Mouse (Mus musculus): ENCODE results near the gene Gtf2h3. TPM values are rescaled to one million over a fixed set of nuclear protein-coding genes. Genes with fewer than 3 reads are reported as not detected.

Gtf2h3 gene
- polyA plus RNA-seq, 1 experiment from 2014 or later = 24.9 TPM

GRCm38 (mm10) chr5:124636139-124636538, 57.2 kb downstream of the Gtf2h3 start:
- DNase-seq (ENCODE audit: low spot score) (no peak), ATAC-seq (ENCODE audit: low FRiP score, low TSS enrichment) (no peak)
- H3K27ac ChIP-seq (replicated peaks) = no peak overlapping the region
- H3K9ac ChIP-seq (ENCODE audit: low read length) = no peak overlapping the region
- no peaks in the 10 kb centered on the region for H3K4me1 ChIP-seq (replicated peaks; ENCODE audit: control insufficient read depth, insufficient read depth)
- H3K27me3 ChIP-seq (ENCODE audit: control insufficient read depth, insufficient read depth, low read length) = no peaks in the 10 kb centered on the region
- no peak overlapping the region for H3K4me3 ChIP-seq (ENCODE audit: low read depth, low read length)
- peaks cover 35% of the 10 kb centered on the region for H3K36me3 ChIP-seq (ENCODE audit: control insufficient read depth, insufficient read depth, low read length)
- H3K4me2 ChIP-seq (replicated peaks; ENCODE audit: low read depth) = no peak overlapping the region
- TF ChIP-seq EP300 (optimal IDR thresholded peaks at IDR 0.05) (no peak), CTCF (IDR thresholded peaks at IDR 0.05; ENCODE audit: low read depth) (no peak)
- WGBS = 97% methylated on average over 3 of the region's 3 CpGs
- H3K9me3 ChIP-seq (ENCODE audit: control insufficient read depth, low read length) = no peaks in the 10 kb centered on the region

GRCm38 (mm10) chr5:124636694-124637093, 57.8 kb downstream of the Gtf2h3 start:
- peaks cover 39% of the 10 kb centered on the region for H3K36me3 ChIP-seq (ENCODE audit: control insufficient read depth, insufficient read depth, low read length)
- ATAC-seq (ENCODE audit: low FRiP score, low TSS enrichment) = no peak

GRCm38 (mm10) chr5:124637300-124637699, 58.4 kb downstream of the Gtf2h3 start:
- DNase-seq (ENCODE audit: low spot score) = no peak
- 82% methylated on average over 11 of the region's 11 CpGs for WGBS
- no peak for ATAC-seq (ENCODE audit: low FRiP score, low TSS enrichment)

More at GRCm38 (mm10) chr5:124636694-124637093, 57.8 kb downstream of the Gtf2h3 start:
- TF ChIP-seq CTCF (IDR thresholded peaks at IDR 0.05; ENCODE audit: low read depth) (no peak), EP300 (optimal IDR thresholded peaks at IDR 0.05) (no peak)
- Histone ChIP-seq H3K27ac (replicated peaks) (no peak overlapping the region), H3K9ac (ENCODE audit: low read length) (no peak overlapping the region), H3K27me3 (ENCODE audit: control insufficient read depth, insufficient read depth, low read length) (no peaks in the 10 kb centered on the region), H3K4me2 (replicated peaks; ENCODE audit: low read depth) (no peak overlapping the region), H3K4me3 (ENCODE audit: low read depth, low read length) (no peak overlapping the region), H3K9me3 (ENCODE audit: control insufficient read depth, low read length) (no peaks in the 10 kb centered on the region), H3K4me1 (replicated peaks; ENCODE audit: control insufficient read depth, insufficient read depth) (no peaks in the 10 kb centered on the region)
- DNase-seq (ENCODE audit: low spot score) = no peak
- WGBS = 84% methylated on average over 4 of the region's 4 CpGs

GRCm38 (mm10) chr5:124637836-124638235, 58.9 kb downstream of the Gtf2h3 start:
- DNase-seq (ENCODE audit: low spot score) (no peak), ATAC-seq (ENCODE audit: low FRiP score, low TSS enrichment) (no peak)
- Histone ChIP-seq H3K9ac (ENCODE audit: low read length) (no peak overlapping the region), H3K4me3 (ENCODE audit: low read depth, low read length) (no peak overlapping the region), H3K27ac (replicated peaks) (no peak overlapping the region), H3K4me1 (replicated peaks; ENCODE audit: control insufficient read depth, insufficient read depth) (no peaks in the 10 kb centered on the region), H3K4me2 (replicated peaks; ENCODE audit: low read depth) (no peak overlapping the region), H3K27me3 (ENCODE audit: control insufficient read depth, insufficient read depth, low read length) (no peaks in the 10 kb centered on the region), H3K36me3 (ENCODE audit: control insufficient read depth, insufficient read depth, low read length) (peaks cover 42% of the 10 kb centered on the region), H3K9me3 (ENCODE audit: control insufficient read depth, low read length) (no peaks in the 10 kb centered on the region)
- WGBS = 98% methylated on average over 13 of the region's 13 CpGs
- TF ChIP-seq CTCF (IDR thresholded peaks at IDR 0.05; ENCODE audit: low read depth) = no peak
- no peak for TF ChIP-seq EP300 (optimal IDR thresholded peaks at IDR 0.05)

More at GRCm38 (mm10) chr5:124637300-124637699, 58.4 kb downstream of the Gtf2h3 start:
- H3K27ac ChIP-seq (replicated peaks) = no peak overlapping the region
- no peak overlapping the region for H3K4me2 ChIP-seq (replicated peaks; ENCODE audit: low read depth)
- H3K4me1 ChIP-seq (replicated peaks; ENCODE audit: control insufficient read depth, insufficient read depth) = no peaks in the 10 kb centered on the region
- no peak overlapping the region for H3K9ac ChIP-seq (ENCODE audit: low read length)
- H3K4me3 ChIP-seq (ENCODE audit: low read depth, low read length) = no peak overlapping the region
- H3K9me3 ChIP-seq (ENCODE audit: control insufficient read depth, low read length) = no peaks in the 10 kb centered on the region
- H3K36me3 ChIP-seq (ENCODE audit: control insufficient read depth, insufficient read depth, low read length) = peaks cover 39% of the 10 kb centered on the region
- H3K27me3 ChIP-seq (ENCODE audit: control insufficient read depth, insufficient read depth, low read length) = no peaks in the 10 kb centered on the region
- no peak for TF ChIP-seq CTCF (IDR thresholded peaks at IDR 0.05; ENCODE audit: low read depth)
- no peak for TF ChIP-seq EP300 (optimal IDR thresholded peaks at IDR 0.05)

Other genes starting within 250 kb of the Gtf2h3 start
- 57.6 and 81.6 TPM in 2 replicates for gene Cdk2ap1, start 216.1 kb upstream of the Gtf2h3 start, polyA plus RNA-seq (2015; fragmentation: Nextera tagmentation; extraction: Ambion mirVana)
- gene Sbno1, start 153.1 kb upstream of the Gtf2h3 start, polyA plus RNA-seq (2015; fragmentation: Nextera tagmentation; extraction: Ambion mirVana) = 44.8 and 45.2 TPM in 2 replicates
- 64.1 and 90.2 TPM in 2 replicates for gene Kmt5a, start 139.2 kb upstream of the Gtf2h3 start, polyA plus RNA-seq (2015; fragmentation: Nextera tagmentation; extraction: Ambion mirVana)
- 19.3 and 20.7 TPM in 2 replicates for gene Rilpl2, start 100.8 kb upstream of the Gtf2h3 start, polyA plus RNA-seq (2015; fragmentation: Nextera tagmentation; extraction: Ambion mirVana)
- 9.1 and 10.8 TPM in 2 replicates for gene Snrnp35, start 96.0 kb upstream of the Gtf2h3 start, polyA plus RNA-seq (2015; fragmentation: Nextera tagmentation; extraction: Ambion mirVana)
- 9.0 and 9.3 TPM in 2 replicates for gene Rilpl1, start 47.7 kb upstream of the Gtf2h3 start, polyA plus RNA-seq (2015; fragmentation: Nextera tagmentation; extraction: Ambion mirVana)
- 544 and 572 TPM in 2 replicates for gene Tmed2, start 38.4 kb upstream of the Gtf2h3 start, polyA plus RNA-seq (2015; fragmentation: Nextera tagmentation; extraction: Ambion mirVana)
- 5.8 and 6.1 TPM in 2 replicates for gene Ddx55, start 26.3 kb upstream of the Gtf2h3 start, polyA plus RNA-seq (2015; fragmentation: Nextera tagmentation; extraction: Ambion mirVana)
- gene Eif2b1, start within 50 bp of the Gtf2h3 start, polyA plus RNA-seq (2015; fragmentation: Nextera tagmentation; extraction: Ambion mirVana) = 58.8 and 61.2 TPM in 2 replicates
- 27.2 and 29.2 TPM in 2 replicates for gene Atp6v0a2, start 49.4 kb downstream of the Gtf2h3 start, polyA plus RNA-seq (2015; fragmentation: Nextera tagmentation; extraction: Ambion mirVana)
- gene Dnah10, start 145.9 kb downstream of the Gtf2h3 start, polyA plus RNA-seq (2015; fragmentation: Nextera tagmentation; extraction: Ambion mirVana) = 0.04 and 0.10 TPM in 2 replicates